ENCODE assay signal across 22 mouse cellular contexts in the genomic region with DNA sequence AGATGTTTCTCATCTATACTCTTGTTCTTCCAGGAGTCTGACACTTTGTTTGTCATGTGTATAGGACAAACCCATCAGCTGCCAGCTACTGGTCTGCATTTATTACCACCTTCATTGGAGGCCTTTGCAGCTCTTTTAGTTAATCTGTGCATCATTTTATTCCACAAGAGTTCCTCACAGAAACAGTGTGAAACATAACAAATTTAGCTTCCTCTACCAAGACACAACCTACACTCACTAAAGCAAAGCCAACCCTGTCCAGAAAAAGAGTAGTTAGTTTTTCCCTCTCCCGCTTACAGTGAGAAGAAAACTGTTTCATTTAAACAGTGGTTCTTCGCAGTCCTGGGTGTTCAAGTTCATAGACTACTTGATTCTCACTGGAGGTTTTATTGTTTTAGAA.
DNase-seq lines count a peak whose midpoint lies in the region; ATAC-seq lines count a peak whose summit lies in the region.
"Had no signal": no experiment of that assay in that cellular context is flagged by ENCODE, and none has a peak within 500 bp of the region (broad histone marks: within the 10 kb centered on the region; RNA-seq: fewer than 3 reads in every experiment).

No protein-coding gene starts in this region.

- 70% methylated on average over 2 of the region's 2 CpGs for WGBS in liver, embryonic 12.5 days (ENCODE audit: insufficient replicate concordance)

- H3K9me3 ChIP-seq in liver, embryonic 12.5 days (replicated peaks): no peaks in the 10 kb centered on the region

- peak; percentile 98 for ATAC-seq in frontal cortex, adult (ENCODE audit: low TSS enrichment)
- ATAC-seq in liver, embryonic 12.5 days: no peak
- ATAC-seq: activated CD4-positive, CD25-positive, alpha-beta regulatory T cell, adult 4 months; CD4-positive, CD25-positive, alpha-beta regulatory T cell, adult 4 months; Patski had no signal

- H3K4me1 ChIP-seq in liver, embryonic 12.5 days: no peaks in the 10 kb centered on the region

- no peaks in the 10 kb centered on the region for H3K27me3 ChIP-seq in liver, embryonic 12.5 days (replicated peaks)
- H3K27me3 ChIP-seq: CH12.LX, Patski had no signal

- H3K4me2 ChIP-seq in liver, embryonic 12.5 days: no peak overlapping the region

- no peak overlapping the region for H3K4me3 ChIP-seq in liver, embryonic 12.5 days

- H3K27ac ChIP-seq in liver, embryonic 12.5 days: no peak overlapping the region

- H3K36me3 ChIP-seq in liver, embryonic 12.5 days: no peaks in the 10 kb centered on the region
- H3K36me3 ChIP-seq: G1E had no signal

- DNase-seq in frontal cortex, postnatal 14 days (ENCODE audit: low spot score in 2 of 2): no peak
- peak; percentile 36 for DNase-seq in brain, adult 2 months (ENCODE audit: low read depth, low spot score)
- peak; percentile 31 for DNase-seq in telencephalon, adult 2 months (ENCODE audit: low read depth, low spot score)
- DNase-seq in spleen, postnatal 14 days (ENCODE audit: low spot score in 2 of 2): no peak
- DNase-seq: adrenal gland, adult 2 months; adrenal gland, adult 8-10 months; adrenal gland, postnatal 10 days; adrenal gland, postnatal 14 days; adrenal gland, postnatal 25 days; adrenal gland, postnatal 36 days; B cell, adult 2 months; cerebellum, adult 11 months; cerebellum, adult 11-12 months; cerebellum, adult 18-20 months; cerebellum, adult 2 months had no signal

- no peak overlapping the region for H3K9ac ChIP-seq in liver, embryonic 12.5 days

Comparison
In these comparisons a context has a peak if more than half of its experiments do, and no peak if none do; other contexts are left out.
1. DNase-seq: peak in brain, adult 2 months (single experiment) and telencephalon, adult 2 months (single experiment); none in frontal cortex, postnatal 14 days (0 of 2) and spleen, postnatal 14 days (0 of 2).